Mouse (Mus musculus) heart, embryonic 11.5 days (tissue): ENCODE data around the gene Sec24c. TPM values are rescaled to one million over a fixed set of nuclear protein-coding genes. Genes with fewer than 3 reads are reported as not detected.

Experiments used
- ATAC-seq: fragments of 200-750 bp; cut with Nextera tagmentation; replicated peaks from 2 replicates; pipeline ENCODE4 v1.8.0; 2017; ENCODE audit warnings: moderate library complexity; ENCODE audit not compliant: insufficient number of reproducible peaks, low FRiP score, low TSS enrichment
- H3K27ac ChIP-seq: fragments of 300-500 bp; sonication (generic); 2 replicates; pipeline ENCODE4 v1.5.1; 2014; ENCODE audit warnings: mild to moderate bottlenecking, low read depth, low read length
- H3K27me3 ChIP-seq: fragments of 300-500 bp; sonication (generic); 2 replicates; pipeline ENCODE4 v1.6.1; 2014; ENCODE audit warnings: mild to moderate bottlenecking, low read length, mixed read lengths; ENCODE audit not compliant: control insufficient read depth, insufficient read depth
- H3K36me3 ChIP-seq: fragments of 300-500 bp; sonication (generic); 2 replicates; pipeline ENCODE4 v1.6.1; 2014; ENCODE audit warnings: mild to moderate bottlenecking, low read length, moderate library complexity, mixed read lengths; ENCODE audit not compliant: control insufficient read depth, insufficient read depth
- H3K4me1 ChIP-seq: fragments of 300-500 bp; sonication (generic); 2 replicates; pipeline ENCODE4 v1.6.1; 2014; ENCODE audit warnings: low read length; ENCODE audit not compliant: control insufficient read depth, insufficient read depth
- H3K4me2 ChIP-seq: fragments of 300-500 bp; sonication (generic); 2 replicates; pipeline ENCODE4 v1.6.1; 2014; ENCODE audit warnings: mild to moderate bottlenecking, moderate library complexity
- H3K4me3 ChIP-seq: fragments of 300-500 bp; sonication (generic); 2 replicates; pipeline ENCODE4 v1.5.1; 2014; ENCODE audit warnings: low read depth, low read length
- H3K9ac ChIP-seq: fragments of 300-500 bp; sonication (generic); 2 replicates; pipeline ENCODE4 v1.6.1; 2014; ENCODE audit warnings: mild to moderate bottlenecking, low read depth, low read length, moderate library complexity
- H3K9me3 ChIP-seq: fragments of 300-500 bp; sonication (generic); replicated peaks from 2 replicates; pipeline ENCODE4 v1.6.1; 2016; ENCODE audit warnings: low read length; ENCODE audit not compliant: control insufficient read depth
- WGBS: fragments of 180-500 bp; shearing (Covaris S2); extraction: QIAGEN DNeasy Blood & Tissue Kit; methylation state at CpG from one replicate; pipeline ENCODE4 v1.1.7; 2014; ENCODE audit not compliant: insufficient replicate concordance; 5-methylcytosine and 5-hydroxymethylcytosine counted together
- polyA plus RNA-seq: library from polyadenylated mRNA; unstranded; fragments of >200 nt; fragmentation: Nextera tagmentation; extraction: Ambion mirVana; gene quantifications from 2 replicates; pipeline ENCODE4 v1.2.1, GENCODE M21; 2014

Sec24c gene
- polyA plus RNA-seq, 1 experiment from 2014 or later, result 78.1 TPM

DNA sequence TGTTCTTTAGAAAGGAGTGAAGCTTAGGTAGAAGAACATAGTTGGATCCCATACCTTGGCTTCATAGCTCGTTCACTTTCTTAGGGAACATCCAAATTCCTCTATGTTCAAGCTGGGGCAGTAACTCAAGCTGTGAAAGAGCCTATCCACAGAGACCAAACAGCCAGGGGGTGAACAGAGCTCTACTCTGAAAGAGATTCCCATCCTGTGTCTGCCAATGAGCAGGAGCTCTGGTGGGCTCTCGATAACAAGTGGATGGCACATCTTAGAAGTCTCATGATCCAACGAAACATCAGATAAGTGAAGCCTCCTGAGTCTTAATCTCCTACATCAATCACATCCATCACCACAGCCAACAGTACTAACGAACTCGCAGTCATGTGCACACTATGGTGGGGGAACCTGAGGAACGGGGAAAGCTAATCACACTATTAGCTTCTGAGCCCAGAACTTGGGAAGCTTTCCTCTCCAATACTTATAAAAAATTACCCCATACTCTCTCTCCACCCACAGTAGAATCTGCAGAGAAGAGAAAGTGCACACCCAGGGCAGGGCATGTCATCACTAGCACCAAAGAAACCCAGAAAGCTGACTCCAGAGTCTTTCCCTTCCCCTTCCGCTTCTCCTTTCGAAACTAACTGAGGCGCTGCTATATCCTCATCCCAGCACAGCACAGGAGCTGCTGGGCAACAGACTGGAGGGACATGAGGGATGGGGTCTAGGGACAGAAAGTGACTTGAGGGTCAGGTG is 56.9 kb downstream of the Sec24c start:
- no peak overlapping the region for H3K9ac ChIP-seq
- no peak overlapping the region for H3K4me3 ChIP-seq
- H3K4me2 ChIP-seq, result no peak overlapping the region
- H3K27me3 ChIP-seq, result no peaks in the 10 kb centered on the region
- 86% methylated on average over 9 of the region's 9 CpGs for WGBS
- H3K9me3 ChIP-seq, result no peaks in the 10 kb centered on the region
- H3K4me1 ChIP-seq, result peaks cover 13% of the 10 kb centered on the region
- H3K27ac ChIP-seq, result no peak overlapping the region
- H3K36me3 ChIP-seq, result peaks cover 30% of the 10 kb centered on the region
- ATAC-seq, result no peak

DNA sequence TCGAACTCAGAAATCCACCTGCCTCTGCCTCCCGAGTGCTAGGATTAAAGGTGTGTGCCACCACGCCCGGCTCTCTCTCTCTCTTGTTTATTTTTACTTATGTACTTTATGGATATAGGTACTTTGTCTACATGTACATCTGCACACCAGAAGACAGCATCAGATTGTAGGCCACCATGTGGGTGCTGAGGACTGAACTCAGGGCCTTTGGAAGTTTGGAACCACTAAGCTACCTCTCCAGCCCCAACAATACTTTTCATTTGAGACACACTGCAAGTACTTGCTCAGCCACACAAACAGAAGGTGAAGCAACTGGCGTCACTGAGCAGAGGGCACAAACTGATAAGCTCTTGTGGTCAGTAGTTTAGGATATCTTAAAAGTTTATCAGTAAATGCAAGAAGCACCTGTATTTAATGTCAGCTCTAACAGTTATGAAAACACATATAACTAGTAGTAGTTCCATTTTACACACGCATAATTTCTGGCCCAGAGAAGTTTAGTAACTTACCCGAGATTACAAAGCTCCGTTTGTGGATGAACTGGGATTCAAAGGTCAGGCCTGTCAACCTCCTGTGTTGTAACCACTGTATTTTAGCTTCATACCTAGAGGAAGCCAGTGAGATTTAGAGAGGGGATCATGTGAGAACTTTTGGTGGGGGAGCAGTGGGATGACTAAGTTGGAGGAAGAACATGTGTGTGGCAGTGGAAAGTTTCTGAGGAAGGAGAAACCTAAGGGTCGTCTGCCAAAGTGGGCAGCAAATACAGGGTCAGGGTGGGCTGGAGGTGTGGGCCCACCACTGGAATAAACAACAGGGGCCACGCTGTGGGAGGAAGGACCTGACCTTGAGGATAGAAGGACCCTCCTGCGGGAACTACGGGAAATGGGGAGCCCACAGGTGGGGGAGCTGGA is 59.2 kb downstream of the Sec24c start:
- peaks cover 27% of the 10 kb centered on the region for H3K36me3 ChIP-seq
- no peak for ATAC-seq
- 42% methylated on average over 12 of the region's 12 CpGs for WGBS

DNA sequence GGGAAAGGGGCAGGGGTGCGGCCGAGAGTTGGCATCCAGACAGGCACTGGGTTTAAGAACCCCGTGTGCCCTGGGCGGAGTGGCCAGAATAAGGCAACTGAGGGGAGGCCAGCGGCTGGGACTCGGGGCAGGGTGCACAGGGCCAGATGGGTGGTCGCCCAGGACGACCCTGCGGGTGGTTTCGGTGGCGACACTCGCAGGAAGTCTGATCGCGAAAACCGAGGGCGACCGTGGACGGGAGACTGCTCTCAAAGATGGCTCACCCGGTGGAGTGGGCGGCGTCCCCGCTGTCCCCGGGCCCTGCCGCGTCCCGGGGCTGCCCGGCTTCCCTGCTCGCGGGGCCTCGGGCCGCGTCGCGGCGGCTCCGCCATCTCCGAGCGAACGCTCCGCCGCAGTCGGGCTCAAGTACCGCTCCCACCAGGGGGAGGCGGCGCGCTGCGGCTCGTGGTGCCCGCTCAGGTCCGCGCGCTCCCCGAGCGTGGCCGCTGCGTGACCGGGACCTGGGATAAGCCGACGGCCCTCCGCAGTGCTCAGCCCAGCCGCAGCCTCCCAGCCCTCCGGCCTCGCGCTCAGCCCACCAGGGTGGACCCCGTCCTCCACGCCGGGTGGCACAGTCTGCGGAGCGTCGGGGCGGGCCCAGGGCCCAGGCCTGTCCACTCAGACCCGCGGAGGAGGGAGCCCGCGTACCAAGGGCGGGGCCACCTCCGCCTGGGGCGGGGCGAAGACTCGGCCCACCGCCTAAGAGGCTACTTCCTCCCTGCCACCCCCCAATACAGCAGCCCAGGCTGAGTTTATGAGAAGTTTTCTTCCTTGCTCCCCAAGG is 60.1 kb downstream of the Sec24c start, which contains the start of gene Ndst2:
TSS of gene Ndst2 (minus strand) at position 611 of the 823 bp plus-strand sequence.
- no peaks in the 10 kb centered on the region for H3K9me3 ChIP-seq
- peak within 1 kb of the TSS; percentile 71 for H3K4me2 ChIP-seq
- peak within 1 kb of the TSS; percentile 84 for H3K4me3 ChIP-seq
- H3K9ac ChIP-seq, result peak within 1 kb of the TSS; percentile 93
- ATAC-seq, result peak; percentile 98
- peaks cover 29% of the 10 kb centered on the region for H3K36me3 ChIP-seq
- H3K27me3 ChIP-seq, result no peaks in the 10 kb centered on the region
- under 1% methylated on average over 76 of the region's 81 CpGs for WGBS
- peaks cover 22% of the 10 kb centered on the region for H3K4me1 ChIP-seq
- H3K27ac ChIP-seq, result peak within 1 kb of the TSS; percentile 89

More for the DNA sequence above, 59.2 kb downstream of the Sec24c start:
- Histone ChIP-seq H3K9me3 (no peaks in the 10 kb centered on the region), H3K27me3 (no peaks in the 10 kb centered on the region), H3K4me1 (peaks cover 19% of the 10 kb centered on the region), H3K27ac (peak overlapping the region; percentile 89), H3K4me2 (peak overlapping the region; percentile 71), H3K4me3 (peak overlapping the region; percentile 84), H3K9ac (peak overlapping the region; percentile 93)

- Histone ChIP-seq H3K27me3 (no peaks in the 10 kb centered on the region), H3K4me3 (no peak overlapping the region), H3K27ac (peak overlapping the region; percentile 89), H3K4me1 (peaks cover 22% of the 10 kb centered on the region), H3K4me2 (no peak overlapping the region; the same call in 1 of the 2 replicates), H3K9ac (no peak overlapping the region), H3K36me3 (peaks cover 21% of the 10 kb centered on the region), H3K9me3 (no peaks in the 10 kb centered on the region)
- no peak for ATAC-seq
- 58% methylated on average over 2 of the region's 2 CpGs for WGBS
Measured at GRCm38 (mm10) chr14:20735052-20735451, 60.9 kb downstream of the Sec24c start.

GRCm38 (mm10) chr14:20735892-20736390 is 61.8 kb downstream of the Sec24c start:
- H3K27me3 ChIP-seq, result no peaks in the 10 kb centered on the region
- WGBS, result 78% methylated on average over 13 of the region's 13 CpGs
- H3K9me3 ChIP-seq, result no peaks in the 10 kb centered on the region
- H3K4me3 ChIP-seq, result no peak overlapping the region
- H3K4me2 ChIP-seq, result no peak overlapping the region
- H3K27ac ChIP-seq, result 0 out of 2 replicates have a peak overlapping the region, but pooled peaks have one; percentile 16
- ATAC-seq, result no peak
- peaks cover 20% of the 10 kb centered on the region for H3K36me3 ChIP-seq
- H3K9ac ChIP-seq, result no peak overlapping the region
- H3K4me1 ChIP-seq, result peaks cover 22% of the 10 kb centered on the region

- ATAC-seq, result no peak
- Histone ChIP-seq H3K4me2 (no peak overlapping the region; the same call in 1 of the 2 replicates), H3K27ac (no peak overlapping the region)
Measured at GRCm38 (mm10) chr14:20737306-20737705, 63.2 kb downstream of the Sec24c start.

GRCm38 (mm10) chr14:20738511-20738910 is 64.4 kb downstream of the Sec24c start:
- H3K4me3 ChIP-seq, result no peak overlapping the region
- ATAC-seq, result no peak
- H3K36me3 ChIP-seq, result peaks cover 28% of the 10 kb centered on the region

More at GRCm38 (mm10) chr14:20737306-20737705, 63.2 kb downstream of the Sec24c start:
- Histone ChIP-seq H3K9me3 (no peaks in the 10 kb centered on the region), H3K4me3 (no peak overlapping the region), H3K4me1 (peaks cover 22% of the 10 kb centered on the region), H3K36me3 (peaks cover 22% of the 10 kb centered on the region), H3K27me3 (no peaks in the 10 kb centered on the region), H3K9ac (no peak overlapping the region)
- WGBS, result 34% methylated on average over 14 of the region's 14 CpGs

More at GRCm38 (mm10) chr14:20738511-20738910, 64.4 kb downstream of the Sec24c start:
- H3K9ac ChIP-seq, result peak overlapping the region; percentile 16; the same call in 1 of the 2 replicates
- H3K9me3 ChIP-seq, result no peaks in the 10 kb centered on the region
- 60% methylated on average over 8 of the region's 8 CpGs for WGBS
- H3K4me2 ChIP-seq, result no peak overlapping the region
- peaks cover 22% of the 10 kb centered on the region for H3K4me1 ChIP-seq
- 0 out of 2 replicates have a peak overlapping the region, but pooled peaks have one; percentile 10 for H3K27ac ChIP-seq
- no peaks in the 10 kb centered on the region for H3K27me3 ChIP-seq
